32 mouse cellular contexts compared by ENCODE assay signal in the genomic region with DNA sequence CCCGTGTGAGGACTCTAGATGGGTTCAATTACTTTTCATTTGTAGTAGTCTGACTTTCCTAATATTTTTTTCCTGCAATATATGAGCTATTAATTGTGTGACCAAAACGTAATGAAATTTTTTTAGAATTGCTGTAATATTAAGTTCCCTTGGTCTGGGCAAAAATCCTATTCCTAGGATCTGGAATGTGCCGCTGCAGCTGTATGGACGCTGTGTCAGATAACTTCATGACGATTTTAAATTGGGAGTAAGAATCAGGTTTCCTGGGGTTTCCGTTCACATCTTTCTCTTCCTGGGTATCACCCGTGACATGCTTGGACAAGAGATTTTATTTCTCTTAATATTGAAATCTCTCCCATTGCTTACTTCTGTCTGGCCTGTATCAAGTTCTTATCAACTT. TPM values are rescaled to one million over a fixed set of nuclear protein-coding genes. Genes with fewer than 3 reads are reported as not detected.
DNase-seq lines count a peak whose midpoint lies in the region; ATAC-seq and TF ChIP-seq lines count a peak whose summit lies in the region.
"Had no signal": no experiment of that assay in that cellular context is flagged by ENCODE, and none has a peak within 500 bp of the region (broad histone marks: within the 10 kb centered on the region; RNA-seq: fewer than 3 reads in every experiment).

No protein-coding gene starts in this region.

- no peaks in the 10 kb centered on the region for H3K9me3 ChIP-seq in embryonic facial prominence, embryonic 12.5 days
- H3K9me3 ChIP-seq in embryonic facial prominence, embryonic 15.5 days (replicated peaks) = no peaks in the 10 kb centered on the region
- H3K9me3 ChIP-seq in limb, embryonic 11.5 days (ENCODE audit: control insufficient read depth, low read length) = no peaks in the 10 kb centered on the region
- no peaks in the 10 kb centered on the region for H3K9me3 ChIP-seq in limb, embryonic 14.5 days (ENCODE audit: control insufficient read depth, low read length)
- no peaks in the 10 kb centered on the region for H3K9me3 ChIP-seq in neural tube, embryonic 15.5 days (replicated peaks)
- H3K9me3 ChIP-seq: embryonic facial prominence, embryonic 13.5 days; forebrain, embryonic 12.5 days; forebrain, embryonic 15.5 days; heart, embryonic 12.5 days; heart, embryonic 15.5 days; hindbrain, embryonic 10.5 days; hindbrain, embryonic 13.5 days had no signal

- intact Hi-C loops in left cerebral cortex, postnatal 36 days (cut with DNase I) = no loop called here

- no peaks in the 10 kb centered on the region for H3K27me3 ChIP-seq in embryonic facial prominence, embryonic 12.5 days
- H3K27me3 ChIP-seq in embryonic facial prominence, embryonic 15.5 days = no peaks in the 10 kb centered on the region
- no peaks in the 10 kb centered on the region for H3K27me3 ChIP-seq in limb, embryonic 11.5 days (ENCODE audit: control insufficient read depth, insufficient read depth, low read length)
- no peaks in the 10 kb centered on the region for H3K27me3 ChIP-seq in limb, embryonic 14.5 days (ENCODE audit: control insufficient read depth, insufficient read depth, low read length)
- H3K27me3 ChIP-seq in neural tube, embryonic 15.5 days (replicated peaks) = no peaks in the 10 kb centered on the region
- H3K27me3 ChIP-seq: embryonic facial prominence, embryonic 13.5 days; forebrain, embryonic 12.5 days; forebrain, embryonic 15.5 days; heart, embryonic 12.5 days; heart, embryonic 15.5 days; hindbrain, embryonic 13.5 days had no signal

- WGBS in embryonic facial prominence, embryonic 12.5 days = 37% methylated on average over 7 of the region's 7 CpGs
- WGBS in embryonic facial prominence, embryonic 15.5 days = 46% methylated on average over 7 of the region's 7 CpGs
- WGBS in limb, embryonic 11.5 days = 39% methylated on average over 7 of the region's 7 CpGs
- 22% methylated on average over 7 of the region's 7 CpGs for WGBS in limb, embryonic 14.5 days
- 85% methylated on average over 7 of the region's 7 CpGs for WGBS in neural tube, embryonic 15.5 days

- H3K36me3 ChIP-seq in embryonic facial prominence, embryonic 12.5 days = no peaks in the 10 kb centered on the region
- H3K36me3 ChIP-seq in embryonic facial prominence, embryonic 15.5 days = no peaks in the 10 kb centered on the region
- H3K36me3 ChIP-seq in limb, embryonic 11.5 days (ENCODE audit: control insufficient read depth, insufficient read depth, low read length) = no peaks in the 10 kb centered on the region
- peaks cover 6% of the 10 kb centered on the region; the same call in 1 of the 2 replicates for H3K36me3 ChIP-seq in limb, embryonic 14.5 days (ENCODE audit: control insufficient read depth, insufficient read depth, low read length)
- peaks cover 16% of the 10 kb centered on the region for H3K36me3 ChIP-seq in neural tube, embryonic 15.5 days
- H3K36me3 ChIP-seq: heart, embryonic 12.5 days; heart, embryonic 15.5 days had no signal

- 0 out of 2 replicates have a peak, but pooled peaks have one; percentile 23 for ATAC-seq in embryonic facial prominence, embryonic 12.5 days (ENCODE audit: insufficient number of reproducible peaks, insufficient read depth, low FRiP score, low TSS enrichment)
- ATAC-seq in embryonic facial prominence, embryonic 15.5 days (ENCODE audit: insufficient number of reproducible peaks, low FRiP score, low TSS enrichment, low read depth) = no peak
- ATAC-seq in limb, embryonic 11.5 days (ENCODE audit: insufficient number of reproducible peaks, low FRiP score, low TSS enrichment, low read depth) = no peak
- ATAC-seq in limb, embryonic 14.5 days (ENCODE audit: low FRiP score, low read depth) = peak; percentile 49
- no peak for ATAC-seq in neural tube, embryonic 15.5 days (ENCODE audit: low FRiP score)
- ATAC-seq: CD4-positive, CD25-positive, alpha-beta regulatory T cell, adult 4 months; forebrain, embryonic 15.5 days; hindbrain, embryonic 16.5 days had no signal

- H3K27ac ChIP-seq in embryonic facial prominence, embryonic 12.5 days = no peak overlapping the region
- 0 out of 2 replicates have a peak overlapping the region, but pooled peaks have one; percentile 28 for H3K27ac ChIP-seq in embryonic facial prominence, embryonic 15.5 days (replicated peaks)
- H3K27ac ChIP-seq in limb, embryonic 11.5 days (replicated peaks; ENCODE audit: low read depth, low read length) = peak overlapping the region; percentile 84
- no peak overlapping the region; the same call in 1 of the 2 replicates for H3K27ac ChIP-seq in limb, embryonic 14.5 days (replicated peaks; ENCODE audit: low read depth, low read length)
- no peak overlapping the region for H3K27ac ChIP-seq in neural tube, embryonic 15.5 days (replicated peaks)
- H3K27ac ChIP-seq: forebrain, embryonic 12.5 days; forebrain, embryonic 15.5 days; heart, embryonic 15.5 days; hindbrain, embryonic 10.5 days; hindbrain, embryonic 13.5 days had no signal

- no peak overlapping the region for H3K9ac ChIP-seq in embryonic facial prominence, embryonic 12.5 days
- no peak overlapping the region for H3K9ac ChIP-seq in embryonic facial prominence, embryonic 15.5 days
- no peak overlapping the region for H3K9ac ChIP-seq in limb, embryonic 11.5 days (ENCODE audit: low read length)
- no peak overlapping the region for H3K9ac ChIP-seq in limb, embryonic 14.5 days (ENCODE audit: low read depth, low read length, severe bottlenecking)
- H3K9ac ChIP-seq in neural tube, embryonic 15.5 days (replicated peaks) = no peak overlapping the region
- H3K9ac ChIP-seq: embryonic facial prominence, embryonic 13.5 days; forebrain, embryonic 12.5 days; forebrain, embryonic 15.5 days; heart, embryonic 12.5 days; heart, embryonic 15.5 days; hindbrain, embryonic 13.5 days had no signal

- no peak overlapping the region for H3K4me2 ChIP-seq in embryonic facial prominence, embryonic 12.5 days (replicated peaks)
- no peak overlapping the region for H3K4me2 ChIP-seq in embryonic facial prominence, embryonic 15.5 days (replicated peaks)
- no peak overlapping the region for H3K4me2 ChIP-seq in limb, embryonic 11.5 days (ENCODE audit: low read depth, severe bottlenecking)
- H3K4me2 ChIP-seq in limb, embryonic 14.5 days (replicated peaks; ENCODE audit: low read depth, low read length, severe bottlenecking) = no peak overlapping the region
- H3K4me2 ChIP-seq in neural tube, embryonic 15.5 days = no peak overlapping the region
- H3K4me2 ChIP-seq: embryonic facial prominence, embryonic 13.5 days; forebrain, embryonic 12.5 days; forebrain, embryonic 15.5 days; heart, embryonic 12.5 days; heart, embryonic 15.5 days; hindbrain, embryonic 13.5 days had no signal

- H3K4me1 ChIP-seq in embryonic facial prominence, embryonic 12.5 days = peaks cover 24% of the 10 kb centered on the region
- H3K4me1 ChIP-seq in embryonic facial prominence, embryonic 15.5 days = peaks cover 7% of the 10 kb centered on the region; the same call in 1 of the 2 replicates
- peaks cover 17% of the 10 kb centered on the region for H3K4me1 ChIP-seq in limb, embryonic 11.5 days (ENCODE audit: control insufficient read depth, insufficient read depth, low read length)
- peaks cover 40% of the 10 kb centered on the region for H3K4me1 ChIP-seq in limb, embryonic 14.5 days (ENCODE audit: control insufficient read depth, insufficient read depth, low read length)
- H3K4me1 ChIP-seq in neural tube, embryonic 15.5 days = peaks cover 12% of the 10 kb centered on the region; the same call in 1 of the 2 replicates
- H3K4me1 ChIP-seq: heart, embryonic 12.5 days; heart, embryonic 15.5 days had no signal

- TF ChIP-seq POLR2A in limb, embryonic 14.5 days (IDR thresholded peaks at IDR 0.05; ENCODE audit: borderline replicate concordance, extremely low read depth, insufficient read depth, insufficient read length) = no peak

- DNase-seq in limb, embryonic 11.5 days (ENCODE audit: low spot score) = no peak
- DNase-seq in limb, embryonic 14.5 days (ENCODE audit: low spot score) = peak; percentile 59
- no peak for DNase-seq in right cerebral cortex, postnatal 14 days
- no peak for DNase-seq in left cerebral cortex, adult 11 months (ENCODE audit: low spot score)
- DNase-seq in left cerebral cortex, postnatal 36 days (ENCODE audit: low spot score in 2 of 2) = no peak
- DNase-seq: adrenal gland, adult 2 months; adrenal gland, postnatal 25 days; cerebellum, adult 11-12 months; cerebellum, adult 9-10 months; cerebellum, postnatal 14 days; gastrocnemius, postnatal 25 days; heart, adult 18-20 months; heart, postnatal 10 days; heart, postnatal 36 days had no signal

- H3K4me3 ChIP-seq in embryonic facial prominence, embryonic 12.5 days = no peak overlapping the region
- H3K4me3 ChIP-seq in embryonic facial prominence, embryonic 15.5 days (replicated peaks) = no peak overlapping the region
- H3K4me3 ChIP-seq in limb, embryonic 11.5 days (ENCODE audit: low read depth, low read length) = no peak overlapping the region
- no peak overlapping the region for H3K4me3 ChIP-seq in limb, embryonic 14.5 days (replicated peaks; ENCODE audit: low read length)
- H3K4me3 ChIP-seq in neural tube, embryonic 15.5 days (replicated peaks) = no peak overlapping the region
- H3K4me3 ChIP-seq: embryonic facial prominence, embryonic 13.5 days; erythroblast, embryonic 14.5 days; forebrain, embryonic 12.5 days; forebrain, embryonic 15.5 days; heart, embryonic 12.5 days; heart, embryonic 15.5 days; hindbrain, embryonic 10.5 days; hindbrain, embryonic 13.5 days had no signal

RNA-seq across cellular contexts. Expression of a gene that starts 23.2 kb away (rescaled TPM):
- not detected in 2 replicates for polyA plus RNA-seq in embryonic facial prominence, embryonic 12.5 days (2016; fragmentation: Nextera tagmentation; extraction: Ambion mirVana)
- not detected in 2 replicates for polyA plus RNA-seq in embryonic facial prominence, embryonic 15.5 days (2015; fragmentation: Nextera tagmentation; extraction: Ambion mirVana)
- polyA plus RNA-seq in limb, embryonic 11.5 days (2014; fragmentation: Nextera tagmentation; extraction: Ambion mirVana) = not detected in 2 replicates
- not detected in 2 replicates for polyA plus RNA-seq in limb, embryonic 14.5 days (2012; rRNA removed)
- polyA plus RNA-seq in limb, embryonic 14.5 days (2014; fragmentation: Nextera tagmentation; extraction: Ambion mirVana) = not detected in 2 replicates
- polyA plus RNA-seq in neural tube, embryonic 15.5 days (2015; fragmentation: Nextera tagmentation; extraction: Ambion mirVana) = not detected in 2 replicates
- total RNA-seq in left cerebral cortex, postnatal 36 days (2021) = not detected
- total RNA-seq: adrenal gland, adult 2 months; adrenal gland, postnatal 25 days; gastrocnemius, adult 8-10 months; gastrocnemius, postnatal 25 days; heart, adult 18-20 months; heart, postnatal 10 days; heart, postnatal 36 days; MEL had no signal
- polyA plus RNA-seq: adrenal gland, adult 2 months; brain, embryonic 14.5 days; C2C12; CD4-positive, CD25-positive, alpha-beta regulatory T cell, adult 4 months; embryonic facial prominence, embryonic 13.5 days; erythroblast, embryonic 14.5 days; forebrain, embryonic 12.5 days; forebrain, embryonic 15.5 days; gonadal fat pad, adult 2 months; heart, embryonic 12.5 days; heart, embryonic 15.5 days; hindbrain, embryonic 10.5 days; hindbrain, embryonic 13.5 days; hindbrain, embryonic 16.5 days had no signal

Comparison
In these comparisons a context has a peak if more than half of its experiments do, and no peak if none do; other contexts are left out.
1. ATAC-seq: peak in embryonic facial prominence, embryonic 12.5 days (single experiment) and limb, embryonic 14.5 days (single experiment); none in embryonic facial prominence, embryonic 15.5 days (single experiment), limb, embryonic 11.5 days (single experiment) and neural tube, embryonic 15.5 days (single experiment).
2. H3K27ac ChIP-seq: peak in embryonic facial prominence, embryonic 15.5 days (single experiment) and limb, embryonic 11.5 days (single experiment); none in embryonic facial prominence, embryonic 12.5 days (single experiment), limb, embryonic 14.5 days (single experiment) and neural tube, embryonic 15.5 days (single experiment).